Mouse (Mus musculus) Muller cell, postnatal 12 days (primary cell): ENCODE measurements around the gene Prx.

Experiments used
- DNase-seq: peaks from one replicate; pipeline ENCODE4 v3.0.0-alpha.2; 2015; ENCODE audit errors: inconsistent ontology term

Prx gene

DNA sequence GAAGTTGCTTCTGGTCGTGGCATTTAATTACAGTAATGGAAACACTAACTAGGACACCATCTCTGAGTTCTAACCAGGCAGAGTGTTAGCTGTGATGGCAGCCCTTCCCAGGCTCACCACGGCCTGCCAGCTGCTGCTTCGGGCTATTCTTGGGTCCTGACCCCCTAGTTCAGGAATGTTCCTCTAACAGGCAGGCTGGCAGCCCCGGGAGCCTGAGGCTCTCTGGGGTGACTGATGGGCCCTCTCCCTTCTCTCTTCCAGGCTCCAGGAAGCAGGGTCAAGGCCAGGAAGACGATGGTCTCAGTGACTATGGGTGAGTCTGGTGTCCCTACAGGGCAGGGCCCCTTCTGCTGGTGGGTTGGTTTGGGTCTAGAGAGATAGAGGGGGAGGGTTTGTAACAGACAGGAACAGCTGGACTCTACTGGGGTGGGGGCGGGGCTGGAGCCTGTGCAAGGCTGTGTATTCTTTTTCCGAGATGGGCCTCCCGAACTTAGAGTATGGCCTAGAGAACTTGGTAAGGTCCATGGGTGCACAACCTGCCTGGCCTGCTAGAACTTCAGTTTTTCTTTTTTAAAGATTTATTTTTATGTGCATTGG lies 61.3 kb downstream of the Prx start:
- DNase-seq: no peak

GRCm38 (mm10) chr7:27560978-27561377 lies 61.9 kb downstream of the Prx start:
- DNase-seq: no peak
